Mouse (Mus musculus) limb, embryonic 11.5 days (tissue): Measurements from ENCODE around the gene Fam131a. TPM values are rescaled to one million over a fixed set of nuclear protein-coding genes. Genes with fewer than 3 reads are reported as not detected.

Source experiments
- ATAC-seq: fragments of 200-750 bp; cut with Nextera tagmentation; 2 replicates; pipeline ENCODE4 v1.8.0; 2017; ENCODE audit warnings: low read depth; ENCODE audit not compliant: insufficient number of reproducible peaks, low FRiP score, low TSS enrichment
- DNase-seq: peaks from one replicate; pipeline ENCODE4 v3.0.0-alpha.2; 2015; ENCODE audit warnings: low spot score
- H3K27ac ChIP-seq: fragments of 300-500 bp; sonication (generic); replicated peaks from 2 replicates; pipeline ENCODE4 v1.5.1; 2014; ENCODE audit warnings: low read depth, mild to moderate bottlenecking, low read length
- H3K27me3 ChIP-seq: fragments of 300-500 bp; sonication (generic); 2 replicates; pipeline ENCODE4 v1.6.1; 2014; ENCODE audit warnings: mild to moderate bottlenecking, low read length, mixed read lengths; ENCODE audit not compliant: control insufficient read depth, insufficient read depth
- H3K36me3 ChIP-seq: fragments of 300-500 bp; sonication (generic); 2 replicates; pipeline ENCODE4 v1.6.1; 2014; ENCODE audit warnings: mild to moderate bottlenecking, low read length, moderate library complexity, mixed read lengths; ENCODE audit not compliant: control insufficient read depth, insufficient read depth
- H3K4me1 ChIP-seq: fragments of 300-500 bp; sonication (generic); 2 replicates; pipeline ENCODE4 v1.6.1; 2014; ENCODE audit warnings: low read length, mixed read lengths; ENCODE audit not compliant: control insufficient read depth, insufficient read depth
- H3K4me2 ChIP-seq: fragments of 300-500 bp; sonication (generic); 2 replicates; pipeline ENCODE4 v1.6.1; 2014; ENCODE audit warnings: low read depth, mild to moderate bottlenecking, moderate library complexity; ENCODE audit not compliant: severe bottlenecking
- H3K4me3 ChIP-seq: fragments of 300-500 bp; sonication (generic); 2 replicates; pipeline ENCODE4 v1.5.1; 2014; ENCODE audit warnings: low read depth, low read length
- H3K9ac ChIP-seq: fragments of 300-500 bp; sonication (generic); 2 replicates; pipeline ENCODE4 v1.6.1; 2014; ENCODE audit warnings: mild to moderate bottlenecking, low read length
- H3K9me3 ChIP-seq: fragments of 300-500 bp; sonication (generic); 2 replicates; pipeline ENCODE4 v1.6.1; 2016; ENCODE audit warnings: low read length; ENCODE audit not compliant: control insufficient read depth
- WGBS: fragments of 180-500 bp; shearing (Covaris S2); extraction: QIAGEN DNeasy Blood & Tissue Kit; methylation state at CpG from one replicate; pipeline ENCODE4 v1.1.7; 2014; 5-methylcytosine and 5-hydroxymethylcytosine counted together
- polyA plus RNA-seq: library from polyadenylated mRNA; unstranded; fragments of >200 nt; fragmentation: Nextera tagmentation; extraction: Ambion mirVana; gene quantifications from 2 replicates; pipeline ENCODE4 v1.2.1, GENCODE M21; 2014

The Fam131a gene
- polyA plus RNA-seq, 1 experiment from 2014 or later = 3.5 TPM

- ATAC-seq = peak; percentile 31
- no peak overlapping the region for H3K4me3 ChIP-seq
- no peak overlapping the region; the same call in 1 of the 2 replicates for H3K4me2 ChIP-seq
- DNase-seq = peak; percentile 48
- H3K9me3 ChIP-seq = no peaks in the 10 kb centered on the region
- H3K4me1 ChIP-seq = peaks cover 23% of the 10 kb centered on the region
- H3K27ac ChIP-seq = peak overlapping the region; percentile 58; the same call in 1 of the 2 replicates
- WGBS = 20% methylated on average over 12 of the region's 12 CpGs
- peak overlapping the region; percentile 23 for H3K9ac ChIP-seq
- no peaks in the 10 kb centered on the region for H3K27me3 ChIP-seq
- no peaks in the 10 kb centered on the region; the same call in 1 of the 2 replicates for H3K36me3 ChIP-seq
These were observed 8.9 kb downstream of the Fam131a start for GRCm38 (mm10) chr16:20701729-20702521.

GRCm38 (mm10) chr16:20702522-20702893 lies 9.5 kb downstream of the Fam131a start:
- Histone ChIP-seq H3K27ac (peak overlapping the region; percentile 2; the same call in 1 of the 2 replicates), H3K36me3 (no peaks in the 10 kb centered on the region; the same call in none of the 2 replicates), H3K4me1 (peaks cover 23% of the 10 kb centered on the region), H3K9me3 (no peaks in the 10 kb centered on the region), H3K4me2 (no peak overlapping the region), H3K9ac (no peak overlapping the region), H3K4me3 (no peak overlapping the region), H3K27me3 (no peaks in the 10 kb centered on the region)
- peak; percentile 80 for DNase-seq
- ATAC-seq = peak; percentile 36; the same call in 1 of the 2 replicates
- WGBS = 13% methylated on average over 8 of the region's 8 CpGs

DNA sequence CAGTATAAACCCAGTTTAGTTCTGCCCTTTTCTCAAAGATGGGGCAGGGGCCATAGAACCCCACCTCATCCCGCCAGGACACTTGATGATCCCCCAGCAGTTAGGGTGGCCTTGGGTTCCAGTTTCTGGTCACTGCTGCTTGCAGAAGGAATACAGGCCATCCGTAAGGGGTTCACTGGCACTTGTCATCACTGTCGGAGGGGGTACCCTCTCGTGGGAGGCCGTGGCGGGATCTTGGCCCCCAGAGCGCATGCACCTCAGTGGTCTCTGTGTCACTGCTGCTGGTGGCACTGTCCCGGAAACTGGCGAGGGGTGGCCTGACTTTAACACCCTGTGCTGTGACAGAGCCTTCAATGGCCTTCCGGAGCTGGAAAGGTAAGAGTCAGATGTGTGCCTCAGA lies 10.0 kb downstream of the Fam131a start:
- no peak overlapping the region for H3K9ac ChIP-seq
- H3K27ac ChIP-seq = no peak overlapping the region
- H3K4me3 ChIP-seq = no peak overlapping the region
- DNase-seq (no peak), ATAC-seq (no peak)
- H3K4me2 ChIP-seq = no peak overlapping the region
- no peaks in the 10 kb centered on the region for H3K27me3 ChIP-seq
- H3K36me3 ChIP-seq = no peaks in the 10 kb centered on the region; the same call in none of the 2 replicates
- peaks cover 23% of the 10 kb centered on the region for H3K4me1 ChIP-seq
- H3K9me3 ChIP-seq = no peaks in the 10 kb centered on the region
- WGBS = 95% methylated on average over 10 of the region's 10 CpGs

GRCm38 (mm10) chr16:20703699-20704400 lies 10.8 kb downstream of the Fam131a start:
- Histone ChIP-seq H3K9ac (no peak overlapping the region), H3K4me3 (no peak overlapping the region), H3K4me2 (no peak overlapping the region), H3K36me3 (peaks cover 2% of the 10 kb centered on the region), H3K27me3 (no peaks in the 10 kb centered on the region), H3K27ac (no peak overlapping the region), H3K9me3 (no peaks in the 10 kb centered on the region), H3K4me1 (peaks cover 23% of the 10 kb centered on the region)
- WGBS = 89% methylated on average over 6 of the region's 6 CpGs
- DNase-seq = no peak
- no peak for ATAC-seq

DNA sequence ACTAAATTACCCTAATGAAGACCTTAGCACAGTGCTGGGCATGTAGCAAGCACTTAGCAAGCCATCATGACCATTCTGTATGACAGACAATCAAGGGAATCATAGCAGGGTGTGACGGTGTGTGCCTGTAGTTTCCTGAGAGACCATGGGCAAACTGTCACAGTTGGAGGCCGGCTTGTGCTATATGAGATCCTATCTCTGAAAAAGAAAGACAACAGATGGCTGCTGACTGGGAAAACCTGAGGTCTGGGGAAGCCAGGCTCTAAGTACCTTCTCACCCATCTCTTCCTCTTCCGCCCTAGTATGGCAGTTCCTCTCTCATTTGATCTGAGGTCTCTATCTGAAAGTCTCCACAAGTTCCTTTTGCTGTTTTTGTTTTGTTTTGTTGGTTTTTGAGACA lies 12.7 kb downstream of the Fam131a start:
- DNase-seq = no peak
- Histone ChIP-seq H3K4me3 (no peak overlapping the region), H3K9me3 (no peaks in the 10 kb centered on the region), H3K27ac (no peak overlapping the region), H3K4me2 (no peak overlapping the region), H3K4me1 (peaks cover 16% of the 10 kb centered on the region), H3K9ac (no peak overlapping the region), H3K36me3 (peaks cover 9% of the 10 kb centered on the region), H3K27me3 (no peaks in the 10 kb centered on the region)
- 81% methylated on average over 3 of the region's 3 CpGs for WGBS
- ATAC-seq = no peak

DNA sequence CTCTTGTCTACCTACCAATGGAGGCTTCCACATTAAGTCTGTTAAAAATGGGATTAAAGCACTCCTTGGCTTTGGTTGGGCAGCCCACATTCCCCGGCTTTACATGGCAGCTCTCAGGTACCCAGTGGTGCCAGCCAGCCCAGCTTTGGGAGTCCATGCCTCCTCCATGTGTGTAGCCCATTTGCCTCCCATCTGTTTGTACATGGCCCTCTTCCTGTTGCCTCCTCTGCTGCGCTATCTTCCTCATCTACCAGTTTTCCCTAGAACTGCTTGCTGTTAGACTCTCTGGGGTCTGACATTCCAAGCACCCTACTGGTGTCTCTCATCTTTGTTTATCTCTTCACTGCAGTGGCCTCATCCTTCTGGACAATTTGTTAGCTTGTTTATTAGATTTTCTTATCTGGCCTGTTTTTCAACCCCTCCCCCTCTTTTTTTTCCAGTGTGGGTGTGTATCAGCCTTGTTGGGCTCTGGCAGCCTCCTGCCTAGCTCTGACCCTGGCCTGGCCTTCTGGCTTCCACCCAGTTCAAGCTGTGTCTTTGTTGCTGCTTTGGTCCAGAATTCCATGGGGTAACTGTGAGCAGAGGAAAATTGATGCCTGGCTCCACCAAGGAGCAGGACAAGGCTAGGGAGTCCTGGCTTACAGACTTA lies 13.5 kb downstream of the Fam131a start:
- Histone ChIP-seq H3K27ac (no peak overlapping the region), H3K36me3 (peaks cover 16% of the 10 kb centered on the region), H3K4me2 (no peak overlapping the region), H3K27me3 (no peaks in the 10 kb centered on the region), H3K9me3 (no peaks in the 10 kb centered on the region), H3K4me1 (peaks cover 11% of the 10 kb centered on the region), H3K9ac (no peak overlapping the region), H3K4me3 (no peak overlapping the region)
- WGBS = 90% methylated on average over 2 of the region's 2 CpGs
- DNase-seq (no peak), ATAC-seq (no peak)

DNA sequence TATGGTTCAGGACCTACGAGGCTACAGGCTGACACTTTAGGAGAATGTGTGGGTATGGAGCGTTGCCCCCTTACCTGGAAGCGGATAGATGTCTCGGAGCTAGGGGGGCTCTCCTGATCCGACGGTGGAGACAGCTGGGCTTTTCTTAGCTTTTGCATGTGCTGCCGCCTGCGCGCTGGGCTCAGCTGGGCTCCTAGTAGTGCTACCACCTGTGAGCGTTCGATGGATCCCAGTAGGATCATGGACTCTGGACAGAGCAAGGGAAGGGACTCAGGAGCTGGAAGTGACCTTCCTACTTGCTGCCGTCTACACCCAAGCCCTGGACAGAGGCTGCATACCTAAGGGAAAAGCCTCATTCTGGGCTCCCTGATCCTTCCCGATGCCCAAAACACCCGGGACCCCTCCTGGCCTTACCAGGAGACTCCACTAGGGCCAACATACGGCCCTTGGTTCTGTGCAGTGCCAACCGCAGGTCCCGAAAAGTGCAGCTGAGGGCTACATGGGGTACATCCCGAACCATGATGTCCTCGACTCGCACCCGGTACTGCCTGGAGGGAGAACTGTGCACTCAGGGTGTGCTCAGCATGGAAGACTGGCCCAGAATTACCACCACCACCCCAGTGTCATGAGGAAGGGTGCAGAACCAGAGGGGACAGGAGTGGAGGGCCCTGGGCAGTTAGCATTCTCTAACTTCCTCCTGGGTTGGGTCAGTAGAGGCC lies 15.3 kb downstream of the Fam131a start:
- ATAC-seq = peak; percentile 13; the same call in 1 of the 2 replicates
- WGBS = 96% methylated on average over 21 of the region's 21 CpGs
- Histone ChIP-seq H3K4me2 (no peak overlapping the region), H3K9ac (no peak overlapping the region), H3K27me3 (no peaks in the 10 kb centered on the region), H3K4me1 (no peaks in the 10 kb centered on the region), H3K36me3 (peaks cover 17% of the 10 kb centered on the region), H3K4me3 (no peak overlapping the region), H3K9me3 (no peaks in the 10 kb centered on the region), H3K27ac (no peak overlapping the region)
- no peak for DNase-seq
